Mouse (Mus musculus): Measurements from ENCODE around the gene Cyp3a11. TPM values are rescaled to one million over a fixed set of nuclear protein-coding genes. Genes with fewer than 3 reads are reported as not detected.
"Not testable (repeated sequence)": the region's sequence is repeated elsewhere in the genome, so short reads cannot be mapped to it uniquely, and the experiment has no call there.

Gene Cyp3a11
- polyA plus RNA-seq, 1 experiment from 2014 or later: 0.08 TPM

- ATAC-seq (replicated peaks; ENCODE audit: low FRiP score, low read depth): no peak
- H3K9me3 ChIP-seq (replicated peaks; ENCODE audit: low read length): no peaks in the 10 kb centered on the region
- no peak for TF ChIP-seq CTCF (IDR thresholded peaks at IDR 0.05; ENCODE audit: low read depth)
- no peak for DNase-seq (ENCODE audit: low spot score)
- no peaks in the 10 kb centered on the region for H3K27me3 ChIP-seq (ENCODE audit: insufficient read depth, low read length)
- WGBS: 62% methylated on average over 1 of the region's 1 CpGs
- no peak overlapping the region for H3K4me3 ChIP-seq (replicated peaks; ENCODE audit: low read depth, low read length)
- H3K36me3 ChIP-seq (ENCODE audit: insufficient read depth, low read length): no peaks in the 10 kb centered on the region
- H3K27ac ChIP-seq: no peak overlapping the region
- H3K4me1 ChIP-seq (replicated peaks; ENCODE audit: insufficient read depth, low read length): no peaks in the 10 kb centered on the region
- no peak overlapping the region for H3K4me2 ChIP-seq (ENCODE audit: low read length)
- H3K9ac ChIP-seq (ENCODE audit: low read depth, low read length): no peak overlapping the region
These were observed 17.5 kb upstream of the Cyp3a11 start for GRCm38 (mm10) chr5:145897271-145897670.

GRCm38 (mm10) chr5:145881207-145881606, 1.4 kb upstream of the Cyp3a11 start:
- Histone ChIP-seq H3K4me1 (replicated peaks; ENCODE audit: insufficient read depth, low read length) (no peaks in the 10 kb centered on the region), H3K36me3 (ENCODE audit: insufficient read depth, low read length) (no peaks in the 10 kb centered on the region), H3K4me3 (replicated peaks; ENCODE audit: low read depth, low read length) (no peak overlapping the region), H3K4me2 (ENCODE audit: low read length) (no peak overlapping the region), H3K9me3 (replicated peaks; ENCODE audit: low read length) (no peaks in the 10 kb centered on the region), H3K27ac (no peak overlapping the region), H3K27me3 (ENCODE audit: insufficient read depth, low read length) (no peaks in the 10 kb centered on the region), H3K9ac (ENCODE audit: low read depth, low read length) (no peak overlapping the region)
- DNase-seq (ENCODE audit: low spot score) (no peak), ATAC-seq (replicated peaks; ENCODE audit: low FRiP score, low read depth) (no peak)
- TF ChIP-seq CTCF (IDR thresholded peaks at IDR 0.05; ENCODE audit: low read depth): no peak

GRCm38 (mm10) chr5:145867433-145867832, 12.3 kb downstream of the Cyp3a11 start:
- not testable (repeated sequence) for H3K9me3 ChIP-seq (replicated peaks; ENCODE audit: low read length); H3K9ac ChIP-seq (ENCODE audit: low read depth, low read length); DNase-seq (ENCODE audit: low spot score); H3K4me3 ChIP-seq (replicated peaks; ENCODE audit: low read depth, low read length); H3K4me2 ChIP-seq (ENCODE audit: low read length); H3K27me3 ChIP-seq (ENCODE audit: insufficient read depth, low read length); H3K27ac ChIP-seq; ATAC-seq (replicated peaks; ENCODE audit: low FRiP score, low read depth); H3K36me3 ChIP-seq (ENCODE audit: insufficient read depth, low read length); H3K4me1 ChIP-seq (replicated peaks; ENCODE audit: insufficient read depth, low read length)

GRCm38 (mm10) chr5:145805796-145806195, 74.0 kb downstream of the Cyp3a11 start, which contains the start of gene Cyp3a44:
Gene Cyp3a44 (minus strand): TSS chr5:145805874.
- not testable (repeated sequence) for ATAC-seq (replicated peaks; ENCODE audit: low FRiP score, low read depth); H3K9me3 ChIP-seq (replicated peaks; ENCODE audit: low read length); H3K4me1 ChIP-seq (replicated peaks; ENCODE audit: insufficient read depth, low read length); H3K27ac ChIP-seq; H3K27me3 ChIP-seq (ENCODE audit: insufficient read depth, low read length); H3K4me2 ChIP-seq (ENCODE audit: low read length); H3K36me3 ChIP-seq (ENCODE audit: insufficient read depth, low read length); H3K4me3 ChIP-seq (replicated peaks; ENCODE audit: low read depth, low read length); DNase-seq (ENCODE audit: low spot score); H3K9ac ChIP-seq (ENCODE audit: low read depth, low read length)
- WGBS: 57% methylated on average over 2 of the region's 2 CpGs

Other genes starting within 250 kb of the Cyp3a11 start
- gene Cyp3a41a, start 159.8 kb downstream of the Cyp3a11 start, polyA plus RNA-seq (2015; fragmentation: Nextera tagmentation; extraction: Ambion mirVana): 0.06 TPM in 1 of 2 replicates, not detected in the other
- gene Cyp3a44, start 74.1 kb downstream of the Cyp3a11 start, polyA plus RNA-seq (2015; fragmentation: Nextera tagmentation; extraction: Ambion mirVana): not detected in 2 replicates
- 0.12 and 0.23 TPM in 2 replicates for gene Cyp3a25, start 129.7 kb upstream of the Cyp3a11 start, polyA plus RNA-seq (2015; fragmentation: Nextera tagmentation; extraction: Ambion mirVana)
- not detected in 2 replicates for gene Cyp3a59, start 199.3 kb upstream of the Cyp3a11 start, polyA plus RNA-seq (2015; fragmentation: Nextera tagmentation; extraction: Ambion mirVana)

Data from kidney, postnatal 0 days (tissue).